Mouse (Mus musculus) A20 (cell line): Measurements from ENCODE around the gene Gm3376.
"Not testable (repeated sequence)": the region's sequence is repeated elsewhere in the genome, so short reads cannot be mapped to it uniquely, and the experiment has no call there.

Experiments
- DNase-seq: peaks from one replicate; pipeline ENCODE4 v3.0.0-alpha.2; 2011; ENCODE audit warnings: low read depth, low spot score

Gene Gm3376

GRCm38 (mm10) chrY:3771373-3771772 lies at the start of gene Gm3376:
Gene Gm3376, plus strand, starts transcription at chrY:3771673.
- DNase-seq = not testable (repeated sequence)
